Comparison of ENCODE assay signal across 23 mouse cellular contexts in the genomic region with DNA sequence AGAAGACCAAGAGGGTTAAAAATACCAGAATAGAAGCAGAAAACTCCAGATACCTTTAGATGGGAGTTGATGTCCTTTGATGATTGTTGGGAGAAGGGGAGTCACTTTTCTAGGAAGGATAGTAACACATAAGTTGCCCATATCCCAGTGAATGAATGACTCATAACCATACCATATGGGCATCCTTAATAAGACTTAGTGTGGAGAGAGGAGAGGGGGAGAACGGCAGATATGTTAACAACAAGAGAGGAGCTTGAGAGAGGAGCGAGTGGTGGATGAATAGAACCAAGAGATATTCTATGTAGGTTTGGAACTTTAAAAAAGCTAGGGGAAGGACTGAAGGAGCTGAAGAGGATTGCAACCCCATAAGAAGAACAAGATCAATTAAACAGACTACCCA.
DNase-seq lines count a peak whose midpoint lies in the region; ATAC-seq lines count a peak whose summit lies in the region.
"Had no signal": no experiment of that assay in that cellular context is flagged by ENCODE, and none has a peak within 500 bp of the region (broad histone marks: within the 10 kb centered on the region; RNA-seq: fewer than 3 reads in every experiment).

No protein-coding gene starts in this region.

- no peaks in the 10 kb centered on the region for H3K9me3 ChIP-seq in heart, embryonic 11.5 days (replicated peaks; ENCODE audit: control insufficient read depth, low read length)
- H3K9me3 ChIP-seq: G1E had no signal

- DNase-seq in frontal cortex, postnatal 14 days (ENCODE audit: low spot score in 2 of 2), result no peak
- DNase-seq in heart, adult 11 months, result peak; percentile 28
- DNase-seq in brain, adult 2 months (ENCODE audit: low read depth, low spot score), result peak; percentile 46
- DNase-seq in telencephalon, adult 2 months (ENCODE audit: low read depth, low spot score), result peak; percentile 23
- DNase-seq in layer of hippocampus, postnatal 10 days (ENCODE audit: low spot score in 2 of 2), result no peak
- DNase-seq in lung, postnatal 4 days, result no peak
- DNase-seq: adrenal gland, adult 2 months; adrenal gland, adult 8-10 months; adrenal gland, postnatal 10 days; adrenal gland, postnatal 14 days; adrenal gland, postnatal 25 days; adrenal gland, postnatal 36 days; B cell, adult 2 months; cerebellum, adult 11 months; cerebellum, adult 11-12 months; cerebellum, adult 18-20 months had no signal

- peak; percentile 84 for ATAC-seq in frontal cortex, adult (ENCODE audit: low TSS enrichment)
- ATAC-seq in heart, embryonic 11.5 days (replicated peaks; ENCODE audit: insufficient number of reproducible peaks, low FRiP score, low TSS enrichment), result no peak
- ATAC-seq: activated CD4-positive, CD25-positive, alpha-beta regulatory T cell, adult 4 months; CD4-positive, CD25-positive, alpha-beta regulatory T cell, adult 4 months; Patski had no signal

- no peak overlapping the region for H3K4me2 ChIP-seq in heart, embryonic 11.5 days

- no peak overlapping the region for H3K4me3 ChIP-seq in heart, embryonic 11.5 days (ENCODE audit: low read depth, low read length)

- H3K36me3 ChIP-seq in heart, embryonic 11.5 days (ENCODE audit: control insufficient read depth, insufficient read depth, low read length), result no peaks in the 10 kb centered on the region
- H3K36me3 ChIP-seq: G1E had no signal

- no peaks in the 10 kb centered on the region for H3K27me3 ChIP-seq in heart, embryonic 11.5 days (ENCODE audit: control insufficient read depth, insufficient read depth, low read length)
- H3K27me3 ChIP-seq: CH12.LX had no signal

- H3K27ac ChIP-seq in heart, embryonic 11.5 days (ENCODE audit: low read depth, low read length), result no peak overlapping the region

- H3K9ac ChIP-seq in heart, embryonic 11.5 days (ENCODE audit: low read depth, low read length), result no peak overlapping the region

- WGBS in heart, embryonic 11.5 days (ENCODE audit: insufficient replicate concordance), result 74% methylated on average over 2 of the region's 2 CpGs

- H3K4me1 ChIP-seq in heart, embryonic 11.5 days (ENCODE audit: control insufficient read depth, insufficient read depth, low read length), result no peaks in the 10 kb centered on the region

Comparison
In these comparisons a context has a peak if more than half of its experiments do, and no peak if none do; other contexts are left out.
1. DNase-seq: peak in heart, adult 11 months (single experiment), brain, adult 2 months (single experiment) and telencephalon, adult 2 months (single experiment); none in frontal cortex, postnatal 14 days (0 of 2), layer of hippocampus, postnatal 10 days (0 of 2) and lung, postnatal 4 days (0 of 2).